Mouse (Mus musculus) kidney, adult 18-20 months (tissue): ENCODE results near the gene Cotl1.

Source experiments
- DNase-seq: peaks from one replicate; pipeline ENCODE4 v3.0.0; 2021

Cotl1 gene

GRCm38 (mm10) chr8:119838100-119838982 is 2.0 kb downstream of the Cotl1 start:
- DNase-seq = peak; percentile 50

- DNase-seq = no peak
Measured at GRCm38 (mm10) chr8:119837553-119838071, 2.7 kb downstream of the Cotl1 start.

GRCm38 (mm10) chr8:119836831-119837230 is 3.5 kb downstream of the Cotl1 start:
- no peak for DNase-seq

GRCm38 (mm10) chr8:119835270-119835669 is 5.1 kb downstream of the Cotl1 start:
- DNase-seq = no peak

GRCm38 (mm10) chr8:119834676-119835075 is 5.7 kb downstream of the Cotl1 start:
- peak; percentile 53 for DNase-seq

- DNase-seq = no peak
Measured at GRCm38 (mm10) chr8:119832931-119833330, 7.4 kb downstream of the Cotl1 start.

GRCm38 (mm10) chr8:119832101-119832617 is 8.2 kb downstream of the Cotl1 start:
- no peak for DNase-seq

- DNase-seq = peak; percentile 87
Measured at GRCm38 (mm10) chr8:119831336-119831995, 8.9 kb downstream of the Cotl1 start.

GRCm38 (mm10) chr8:119830589-119830988 is 9.8 kb downstream of the Cotl1 start:
- no peak for DNase-seq

GRCm38 (mm10) chr8:119829870-119830580 is 10.3 kb downstream of the Cotl1 start:
- no peak for DNase-seq

GRCm38 (mm10) chr8:119829420-119829819 is 10.9 kb downstream of the Cotl1 start:
- DNase-seq = no peak

GRCm38 (mm10) chr8:119829015-119829414 is 11.3 kb downstream of the Cotl1 start:
- DNase-seq = no peak

- no peak for DNase-seq
Measured at GRCm38 (mm10) chr8:119827721-119828153, 12.6 kb downstream of the Cotl1 start.

- no peak for DNase-seq
Measured at GRCm38 (mm10) chr8:119826982-119827381, 13.4 kb downstream of the Cotl1 start.

- DNase-seq = no peak
Measured at GRCm38 (mm10) chr8:119825950-119826730, 14.2 kb downstream of the Cotl1 start.

GRCm38 (mm10) chr8:119824809-119825273 is 15.5 kb downstream of the Cotl1 start:
- DNase-seq = peak; percentile 47

- peak; percentile 45 for DNase-seq
Measured at GRCm38 (mm10) chr8:119824100-119824499, 16.2 kb downstream of the Cotl1 start.

GRCm38 (mm10) chr8:119823278-119823677 is 17.1 kb downstream of the Cotl1 start:
- DNase-seq = no peak

GRCm38 (mm10) chr8:119821691-119822090 is 18.7 kb downstream of the Cotl1 start:
- no peak for DNase-seq

GRCm38 (mm10) chr8:119819976-119820375 is 20.4 kb downstream of the Cotl1 start:
- no peak for DNase-seq

GRCm38 (mm10) chr8:119819316-119819715 is 21.0 kb downstream of the Cotl1 start:
- DNase-seq = peak; percentile 54

GRCm38 (mm10) chr8:119817446-119817845 is 22.9 kb downstream of the Cotl1 start:
- DNase-seq = no peak
